33 mouse cellular contexts compared by ENCODE assay signal in genomic region chr4:132488521-132488920, GRCm38 (mm10). TPM values are rescaled to one million over a fixed set of nuclear protein-coding genes. Genes with fewer than 3 reads are reported as not detected.
A peak's percentile ranks its signal among the peaks of the same experiment; 100 is the strongest.
DNase-seq lines count a peak whose midpoint lies in the region; ATAC-seq and TF ChIP-seq lines count a peak whose summit lies in the region.
"Had no signal": no experiment of that assay in that cellular context is flagged by ENCODE, and none has a peak within 500 bp of the region (broad histone marks: within the 10 kb centered on the region; RNA-seq: fewer than 3 reads in every experiment).

No protein-coding gene starts in this region.

- no peak overlapping the region for H3K4me2 ChIP-seq in lung, embryonic 16.5 days (ENCODE audit: low read depth, low read length)
- no peak overlapping the region for H3K4me2 ChIP-seq in embryonic facial prominence, embryonic 15.5 days (replicated peaks)
- H3K4me2 ChIP-seq: embryonic facial prominence, embryonic 12.5 days; forebrain, embryonic 12.5 days; heart, embryonic 11.5 days; hindbrain, embryonic 12.5 days; intestine, embryonic 15.5 days; kidney, embryonic 15.5 days; limb, embryonic 12.5 days; liver, embryonic 11.5 days; neural tube, embryonic 12.5 days had no signal

- ATAC-seq in lung, embryonic 16.5 days (ENCODE audit: low read depth): no peak
- no peak for ATAC-seq in embryonic facial prominence, embryonic 15.5 days (ENCODE audit: insufficient number of reproducible peaks, low FRiP score, low TSS enrichment, low read depth)
- ATAC-seq: forebrain, postnatal 0 days; hindbrain, postnatal 0 days; intestine, embryonic 15.5 days had no signal

- no peak for TF ChIP-seq CTCF in gastrocnemius, adult 2 months (IDR thresholded peaks at IDR 0.05)

- no peaks in the 10 kb centered on the region for H3K27me3 ChIP-seq in lung, embryonic 16.5 days (ENCODE audit: control insufficient read depth, insufficient read depth, low read depth, low read length)
- H3K27me3 ChIP-seq in embryonic facial prominence, embryonic 15.5 days: no peaks in the 10 kb centered on the region
- H3K27me3 ChIP-seq: embryonic facial prominence, embryonic 12.5 days; forebrain, embryonic 12.5 days; hindbrain, embryonic 12.5 days; intestine, embryonic 15.5 days; kidney, embryonic 15.5 days; limb, embryonic 12.5 days; neural tube, embryonic 12.5 days had no signal

- peaks cover 3% of the 10 kb centered on the region; the same call in 1 of the 2 replicates for H3K36me3 ChIP-seq in lung, embryonic 16.5 days (ENCODE audit: control insufficient read depth, insufficient read depth, low read length)
- H3K36me3 ChIP-seq in embryonic facial prominence, embryonic 15.5 days: peaks cover 7% of the 10 kb centered on the region
- H3K36me3 ChIP-seq: hindbrain, embryonic 12.5 days; intestine, embryonic 15.5 days; neural tube, embryonic 12.5 days had no signal

- H3K9ac ChIP-seq in lung, embryonic 16.5 days (ENCODE audit: low read length): peak overlapping the region; percentile 13; the same call in 1 of the 2 replicates
- H3K9ac ChIP-seq in embryonic facial prominence, embryonic 15.5 days: no peak overlapping the region
- H3K9ac ChIP-seq: embryonic facial prominence, embryonic 12.5 days; forebrain, embryonic 12.5 days; forebrain, postnatal 0 days; hindbrain, embryonic 12.5 days; intestine, embryonic 15.5 days; kidney, embryonic 15.5 days; limb, embryonic 12.5 days; neural tube, embryonic 12.5 days had no signal

- H3K27ac ChIP-seq in gastrocnemius, adult 2 months: peak overlapping the region; percentile 48
- H3K27ac ChIP-seq in lung, embryonic 16.5 days (ENCODE audit: low read length): 0 out of 2 replicates have a peak overlapping the region, but pooled peaks have one; percentile 20
- H3K27ac ChIP-seq in embryonic facial prominence, embryonic 15.5 days (replicated peaks): peak overlapping the region; percentile 14; the same call in 1 of the 2 replicates
- H3K27ac ChIP-seq: embryonic facial prominence, embryonic 12.5 days; forebrain, embryonic 12.5 days; hindbrain, embryonic 12.5 days; hindbrain, postnatal 0 days; intestine, embryonic 15.5 days; kidney, embryonic 15.5 days; layer of hippocampus, adult 2 months; left cerebral cortex, adult 2 months; limb, embryonic 12.5 days; midbrain, embryonic 10.5 days; neural tube, embryonic 12.5 days; stomach, postnatal 0 days had no signal

- H3K4me1 ChIP-seq in lung, embryonic 16.5 days (replicated peaks; ENCODE audit: control insufficient read depth, insufficient read depth, low read length): peaks cover 8% of the 10 kb centered on the region
- H3K4me1 ChIP-seq in embryonic facial prominence, embryonic 15.5 days: peaks cover 6% of the 10 kb centered on the region; the same call in 1 of the 2 replicates
- H3K4me1 ChIP-seq: intestine, embryonic 15.5 days had no signal

- intact Hi-C loops in gastrocnemius, adult 2 months (cut with DNase I): no loop called here

- no peak overlapping the region for H3K4me3 ChIP-seq in gastrocnemius, adult 2 months
- H3K4me3 ChIP-seq in lung, embryonic 16.5 days (ENCODE audit: low read length): no peak overlapping the region
- no peak overlapping the region for H3K4me3 ChIP-seq in embryonic facial prominence, embryonic 15.5 days (replicated peaks)
- H3K4me3 ChIP-seq: embryonic facial prominence, embryonic 12.5 days; erythroblast, embryonic 14.5 days; forebrain, embryonic 12.5 days; hindbrain, embryonic 12.5 days; intestine, embryonic 15.5 days; kidney, embryonic 15.5 days; layer of hippocampus, adult 2 months; left cerebral cortex, adult 2 months; limb, embryonic 12.5 days; midbrain, embryonic 10.5 days; myocyte; neural tube, embryonic 12.5 days had no signal

- H3K9me3 ChIP-seq in lung, embryonic 16.5 days (ENCODE audit: control insufficient read depth, low read length): no peaks in the 10 kb centered on the region
- no peaks in the 10 kb centered on the region for H3K9me3 ChIP-seq in embryonic facial prominence, embryonic 15.5 days (replicated peaks)
- H3K9me3 ChIP-seq: embryonic facial prominence, embryonic 12.5 days; forebrain, embryonic 12.5 days; hindbrain, embryonic 12.5 days; intestine, embryonic 15.5 days; kidney, embryonic 15.5 days; limb, embryonic 12.5 days; midbrain, embryonic 10.5 days; neural tube, embryonic 12.5 days had no signal

- WGBS in lung, embryonic 16.5 days: 56% methylated on average over 3 of the region's 3 CpGs
- WGBS in embryonic facial prominence, embryonic 15.5 days: 29% methylated on average over 3 of the region's 3 CpGs

- DNase-seq in gastrocnemius, adult 2 months: no peak
- DNase-seq in gastrocnemius, postnatal 4 days (ENCODE audit: low spot score in 2 of 2): no peak
- no peak for DNase-seq in lung, postnatal 4 days
- peak; percentile 24 for DNase-seq in NIH3T3 (ENCODE audit: low read depth)
- DNase-seq in urinary bladder, adult 18-20 months (ENCODE audit: low spot score in 2 of 2): no peak
- no peak for DNase-seq in spleen, adult 18-20 months
- DNase-seq: adrenal gland, adult 8-10 months; cerebellum, adult 11 months; cerebellum, adult 9-10 months; cerebellum, postnatal 36 days; forebrain, postnatal 0 days; gastrocnemius, postnatal 14 days; heart, postnatal 36 days; kidney, postnatal 36 days; right cerebral cortex, adult 18-20 months had no signal

RNA-seq across cellular contexts. Expression of gene Sesn2, which starts 21.8 kb away (rescaled TPM):
- total RNA-seq in gastrocnemius, adult 2 months (2021): 1 to 10 TPM; 1.5 to 2.1 TPM
- 1 to 10 TPM; 2.0 to 2.8 TPM for total RNA-seq in gastrocnemius, postnatal 4 days (2021)
- 10.6 and 12.3 TPM in 2 replicates for polyA plus RNA-seq in lung, embryonic 16.5 days (2015; fragmentation: Nextera tagmentation; extraction: Ambion mirVana)
- polyA plus RNA-seq in embryonic facial prominence, embryonic 15.5 days (2015; fragmentation: Nextera tagmentation; extraction: Ambion mirVana): 11.4 and 12.0 TPM in 2 replicates

RNA-seq across cellular contexts. Expression of gene Med18, which starts 24.8 kb away (rescaled TPM):
- total RNA-seq in gastrocnemius, adult 2 months (2021): 1 to 10 TPM; 2.9 to 3.3 TPM
- total RNA-seq in gastrocnemius, postnatal 4 days (2021): 1 to 10 TPM; 6.9 to 7.0 TPM
- 22.6 and 24.8 TPM in 2 replicates for polyA plus RNA-seq in lung, embryonic 16.5 days (2015; fragmentation: Nextera tagmentation; extraction: Ambion mirVana)
- polyA plus RNA-seq in embryonic facial prominence, embryonic 15.5 days (2015; fragmentation: Nextera tagmentation; extraction: Ambion mirVana): 22.2 and 22.7 TPM in 2 replicates

RNA-seq across cellular contexts. Expression of gene Atpif1, which starts 44.9 kb away (rescaled TPM):
- 10 to 100 TPM; 41.0 to 60.0 TPM for total RNA-seq in gastrocnemius, adult 2 months (2021)
- 100 to 1,000 TPM; 213 to 218 TPM for total RNA-seq in gastrocnemius, postnatal 4 days (2021)
- polyA plus RNA-seq in lung, embryonic 16.5 days (2015; fragmentation: Nextera tagmentation; extraction: Ambion mirVana): 976 and 986 TPM in 2 replicates
- 890 and 897 TPM in 2 replicates for polyA plus RNA-seq in embryonic facial prominence, embryonic 15.5 days (2015; fragmentation: Nextera tagmentation; extraction: Ambion mirVana)

RNA-seq across cellular contexts. Expression of gene Dnajc8, which starts 46.8 kb away (rescaled TPM):
- 10 to 100 TPM; 47.2 to 59.3 TPM for total RNA-seq in gastrocnemius, adult 2 months (2021)
- total RNA-seq in gastrocnemius, postnatal 4 days (2021): 10 to 100 TPM; 71.4 to 79.4 TPM
- 159 and 171 TPM in 2 replicates for polyA plus RNA-seq in lung, embryonic 16.5 days (2015; fragmentation: Nextera tagmentation; extraction: Ambion mirVana)
- polyA plus RNA-seq in embryonic facial prominence, embryonic 15.5 days (2015; fragmentation: Nextera tagmentation; extraction: Ambion mirVana): 138 and 149 TPM in 2 replicates
